Mouse (Mus musculus) intestine, embryonic 15.5 days (tissue): ENCODE measurements around the gene Il27ra. TPM values are rescaled to one million over a fixed set of nuclear protein-coding genes. Genes with fewer than 3 reads are reported as not detected.
A peak's percentile ranks its signal among the peaks of the same experiment; 100 is the strongest.

Experiments used
- ATAC-seq: fragments of 200-750 bp; cut with Nextera tagmentation; 2 replicates; pipeline ENCODE4 v1.8.0; 2017; ENCODE audit warnings: moderate TSS enrichment, moderate library complexity
- H3K27ac ChIP-seq: fragments of 300-500 bp; sonication (generic); 2 replicates; pipeline ENCODE4 v1.5.1; 2015; ENCODE audit warnings: mild to moderate bottlenecking, inconsistent platforms
- H3K27me3 ChIP-seq: fragments of 300-500 bp; sonication (generic); replicated peaks from 2 replicates; pipeline ENCODE4 v1.6.1; 2015; ENCODE audit warnings: inconsistent platforms
- H3K36me3 ChIP-seq: fragments of 300-500 bp; sonication (generic); 2 replicates; pipeline ENCODE4 v1.6.1; 2015; ENCODE audit warnings: inconsistent platforms
- H3K4me1 ChIP-seq: fragments of 300-500 bp; sonication (generic); replicated peaks from 2 replicates; pipeline ENCODE4 v1.6.1; 2015; ENCODE audit warnings: inconsistent platforms
- H3K4me2 ChIP-seq: fragments of 300-500 bp; sonication (generic); replicated peaks from 2 replicates; pipeline ENCODE4 v1.6.1; 2015; ENCODE audit warnings: mild to moderate bottlenecking, inconsistent platforms
- H3K4me3 ChIP-seq: fragments of 300-500 bp; sonication (generic); replicated peaks from 2 replicates; pipeline ENCODE4 v1.5.1; 2015; ENCODE audit warnings: inconsistent platforms
- H3K9ac ChIP-seq: fragments of 300-500 bp; sonication (generic); 2 replicates; pipeline ENCODE4 v1.6.1; 2015; ENCODE audit warnings: inconsistent platforms
- H3K9me3 ChIP-seq: fragments of 300-500 bp; sonication (generic); 2 replicates; pipeline ENCODE4 v1.6.1; 2016; ENCODE audit warnings: inconsistent platforms
- WGBS: fragments of 180-500 bp; shearing (Covaris S2); methylation state at CpG from one replicate; pipeline ENCODE4 v1.1.7; 2015; 5-methylcytosine and 5-hydroxymethylcytosine counted together
- polyA plus RNA-seq: library from polyadenylated mRNA; unstranded; fragments of >200 nt; fragmentation: Nextera tagmentation; extraction: Ambion mirVana; gene quantifications from 2 replicates; pipeline ENCODE4 v1.2.1, GENCODE M21; 2015

Gene Il27ra
- polyA plus RNA-seq, 1 experiment from 2014 or later = 1.3 TPM

GRCm38 (mm10) chr8:84032777-84033176 lies 9.6 kb downstream of the Il27ra start:
- WGBS = 75% methylated on average over 4 of the region's 4 CpGs
- Histone ChIP-seq H3K4me1 (no peaks in the 10 kb centered on the region), H3K4me3 (no peak overlapping the region), H3K9me3 (no peaks in the 10 kb centered on the region), H3K4me2 (no peak overlapping the region), H3K27me3 (0 out of 2 replicates have a peak, but pooled peaks cover 2% of the 10 kb centered on the region), H3K9ac (no peak overlapping the region), H3K36me3 (no peaks in the 10 kb centered on the region), H3K27ac (no peak overlapping the region)
- no peak for ATAC-seq

DNA sequence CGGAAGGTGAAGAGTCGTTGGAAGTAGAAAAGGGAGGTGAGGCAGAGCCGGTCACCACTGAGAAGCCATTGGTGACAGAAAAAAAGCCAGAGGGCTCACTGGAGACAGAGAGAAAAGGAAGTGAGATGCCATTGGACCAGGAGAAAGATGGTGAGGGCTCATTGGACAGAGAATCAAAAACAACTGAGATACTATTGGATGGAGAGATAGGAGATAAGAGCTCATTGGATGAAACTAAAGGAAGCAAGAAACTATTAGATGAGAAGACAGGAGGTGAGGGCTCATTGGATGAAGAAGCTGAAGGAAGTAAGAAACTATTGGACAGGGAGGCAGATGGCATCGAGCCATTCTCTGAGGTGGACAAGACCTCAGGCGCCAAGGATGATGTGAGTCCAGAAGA lies 13.1 kb downstream of the Il27ra start:
- Histone ChIP-seq H3K36me3 (no peaks in the 10 kb centered on the region), H3K9ac (no peak overlapping the region), H3K4me1 (peaks cover 16% of the 10 kb centered on the region; the same call in 1 of the 2 replicates), H3K27me3 (peaks cover 5% of the 10 kb centered on the region; the same call in 1 of the 2 replicates), H3K27ac (no peak overlapping the region), H3K4me3 (no peak overlapping the region), H3K9me3 (no peaks in the 10 kb centered on the region), H3K4me2 (no peak overlapping the region)
- no peak for ATAC-seq
- WGBS = 84% methylated on average over 5 of the region's 5 CpGs

DNA sequence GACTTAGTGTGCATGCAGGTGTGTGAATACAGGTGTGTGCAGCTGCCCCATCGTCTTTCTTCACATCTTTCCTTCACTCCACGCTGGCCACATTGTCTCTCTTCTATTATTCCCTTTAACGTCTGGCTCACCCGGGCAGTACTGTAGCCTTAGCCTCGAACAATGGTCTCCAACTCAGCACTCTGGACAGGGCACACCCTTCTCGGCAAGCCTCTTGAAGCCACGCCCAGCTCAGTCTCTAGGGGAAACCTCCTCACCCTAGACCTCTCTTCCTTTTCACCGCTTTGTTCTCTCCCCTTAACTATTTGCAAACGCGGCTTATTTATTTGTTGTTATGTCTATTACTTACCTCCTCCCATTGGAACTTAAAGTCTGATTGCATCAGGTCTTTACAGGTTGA lies 14.9 kb downstream of the Il27ra start:
- H3K27ac ChIP-seq = no peak overlapping the region
- H3K4me3 ChIP-seq = no peak overlapping the region
- ATAC-seq = no peak
- H3K4me2 ChIP-seq = no peak overlapping the region
- WGBS = 21% methylated on average over 10 of the region's 10 CpGs
- peaks cover 5% of the 10 kb centered on the region; the same call in 1 of the 2 replicates for H3K27me3 ChIP-seq
- no peak overlapping the region for H3K9ac ChIP-seq
- no peaks in the 10 kb centered on the region for H3K36me3 ChIP-seq
- no peaks in the 10 kb centered on the region for H3K9me3 ChIP-seq
- peaks cover 32% of the 10 kb centered on the region for H3K4me1 ChIP-seq

DNA sequence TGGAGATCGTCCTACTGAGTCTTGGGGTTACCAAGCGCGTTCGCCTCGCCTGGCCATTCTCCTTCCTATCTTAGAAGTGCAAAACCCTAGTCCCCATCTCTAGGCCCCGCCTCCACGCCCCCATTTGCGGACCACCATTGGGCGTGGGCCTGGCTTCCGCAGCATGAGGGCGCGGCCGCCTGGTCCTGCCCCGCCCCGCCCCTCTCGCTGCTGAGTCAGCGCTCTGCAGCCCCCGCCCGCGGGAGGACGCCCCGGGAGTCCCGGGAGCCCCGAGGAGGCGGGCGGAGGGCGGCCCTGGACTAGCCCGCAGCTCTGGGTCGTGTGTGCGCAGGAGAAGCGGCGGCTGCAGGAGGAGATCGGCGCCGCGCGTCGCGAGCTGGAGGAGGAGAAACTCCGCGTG lies 16.5 kb downstream of the Il27ra start:
- Histone ChIP-seq H3K27ac (no peak overlapping the region), H3K27me3 (peaks cover 7% of the 10 kb centered on the region; the same call in 1 of the 2 replicates), H3K4me1 (peaks cover 41% of the 10 kb centered on the region), H3K36me3 (no peaks in the 10 kb centered on the region), H3K4me3 (peak overlapping the region; percentile 43), H3K4me2 (peak overlapping the region; percentile 89), H3K9me3 (no peaks in the 10 kb centered on the region), H3K9ac (peak overlapping the region; percentile 41)
- 6% methylated on average over 41 of the region's 41 CpGs for WGBS
- peak; percentile 44 for ATAC-seq

DNA sequence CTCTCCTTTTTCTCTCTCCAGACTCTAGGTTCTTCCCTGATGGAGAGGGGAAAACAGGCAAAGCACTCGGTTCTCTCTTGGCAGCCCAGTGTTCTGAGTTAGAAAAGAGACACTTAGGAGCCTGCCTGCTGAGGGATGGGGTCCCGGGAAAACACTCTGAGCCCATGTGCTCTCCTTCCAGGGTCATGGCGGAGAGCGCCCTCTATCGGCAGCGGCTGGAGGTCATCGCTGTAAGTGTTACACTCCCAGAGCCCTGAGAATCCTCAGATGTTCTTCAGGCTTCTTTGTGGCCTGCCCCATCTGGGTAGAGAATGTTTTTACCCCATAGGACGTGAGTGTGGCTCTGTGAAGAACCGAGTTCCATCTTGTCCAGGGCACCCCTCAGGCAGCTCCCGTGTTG lies 18.2 kb downstream of the Il27ra start:
- Histone ChIP-seq H3K27me3 (peaks cover 8% of the 10 kb centered on the region; the same call in 1 of the 2 replicates), H3K36me3 (no peaks in the 10 kb centered on the region), H3K9ac (no peak overlapping the region), H3K9me3 (no peaks in the 10 kb centered on the region), H3K4me2 (peak overlapping the region; percentile 56), H3K4me1 (peaks cover 47% of the 10 kb centered on the region), H3K27ac (0 out of 2 replicates have a peak overlapping the region, but pooled peaks have one; percentile 17), H3K4me3 (no peak overlapping the region)
- ATAC-seq = no peak
- WGBS = 15% methylated on average over 10 of the region's 10 CpGs

GRCm38 (mm10) chr8:84023631-84024030 lies 18.8 kb downstream of the Il27ra start:
- Histone ChIP-seq H3K27ac (0 out of 2 replicates have a peak overlapping the region, but pooled peaks have one; percentile 17), H3K4me2 (peak overlapping the region; percentile 56), H3K36me3 (no peaks in the 10 kb centered on the region), H3K4me1 (peaks cover 47% of the 10 kb centered on the region), H3K9me3 (no peaks in the 10 kb centered on the region), H3K27me3 (peaks cover 8% of the 10 kb centered on the region; the same call in 1 of the 2 replicates), H3K4me3 (no peak overlapping the region), H3K9ac (no peak overlapping the region)
- 46% methylated on average over 1 of the region's 1 CpGs for WGBS
- ATAC-seq = peak; percentile 24; the same call in 1 of the 2 replicates

DNA sequence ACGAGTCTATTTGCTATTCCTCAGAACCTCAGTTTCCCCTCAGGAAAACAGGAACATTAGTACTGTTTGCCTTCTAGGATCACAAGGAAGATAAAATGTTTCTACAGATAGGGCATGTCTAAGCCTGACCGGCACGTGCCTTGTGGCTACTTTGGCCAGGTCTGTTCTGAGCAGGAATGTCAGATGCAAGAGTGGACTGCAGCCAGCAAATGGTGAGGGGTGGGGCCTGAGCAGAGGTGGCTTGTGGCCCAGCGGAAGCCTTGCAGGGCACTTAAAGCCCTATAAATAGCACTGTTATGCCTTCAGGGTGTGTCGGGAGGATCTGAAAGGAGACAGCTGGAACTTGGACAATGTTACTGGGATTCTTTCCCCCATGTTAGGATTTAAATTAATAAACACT lies 19.3 kb downstream of the Il27ra start:
- Histone ChIP-seq H3K9ac (no peak overlapping the region), H3K27ac (peak overlapping the region; percentile 46; the same call in 1 of the 2 replicates), H3K9me3 (no peaks in the 10 kb centered on the region), H3K27me3 (peaks cover 8% of the 10 kb centered on the region; the same call in 1 of the 2 replicates), H3K4me1 (peaks cover 47% of the 10 kb centered on the region), H3K4me2 (peak overlapping the region; percentile 56), H3K4me3 (no peak overlapping the region), H3K36me3 (no peaks in the 10 kb centered on the region)
- peak; percentile 34 for ATAC-seq
- WGBS = 6% methylated on average over 5 of the region's 5 CpGs

DNA sequence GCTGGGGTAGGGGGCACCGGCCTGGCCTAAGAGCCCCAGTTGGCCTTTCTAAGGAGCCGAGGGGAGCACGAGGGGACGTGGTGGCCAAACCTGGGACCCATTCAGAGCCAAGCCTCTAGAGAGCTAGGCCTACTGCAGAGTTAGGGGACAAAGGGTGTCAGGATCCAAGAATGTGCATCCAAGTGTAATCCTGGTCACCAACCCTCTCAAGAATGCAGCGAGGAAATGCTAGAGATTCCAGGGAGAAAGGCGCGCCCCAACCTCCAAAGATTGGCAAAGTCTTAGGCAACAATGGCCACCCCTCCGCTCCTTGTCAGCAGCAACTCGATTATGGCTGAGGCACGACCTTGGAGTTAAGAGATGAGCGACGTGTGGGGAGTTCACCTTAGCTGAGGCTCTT lies 20.8 kb downstream of the Il27ra start:
- H3K9me3 ChIP-seq = no peaks in the 10 kb centered on the region
- peak overlapping the region; percentile 56 for H3K4me2 ChIP-seq
- peak overlapping the region; percentile 42 for H3K27ac ChIP-seq
- H3K4me1 ChIP-seq = peaks cover 42% of the 10 kb centered on the region
- 0 out of 2 replicates have a peak, but pooled peaks cover 5% of the 10 kb centered on the region for H3K27me3 ChIP-seq
- no peaks in the 10 kb centered on the region for H3K36me3 ChIP-seq
- WGBS = 35% methylated on average over 12 of the region's 12 CpGs
- no peak overlapping the region for H3K9ac ChIP-seq
- peak; percentile 13; the same call in 1 of the 2 replicates for ATAC-seq
- peak overlapping the region; percentile 27 for H3K4me3 ChIP-seq

DNA sequence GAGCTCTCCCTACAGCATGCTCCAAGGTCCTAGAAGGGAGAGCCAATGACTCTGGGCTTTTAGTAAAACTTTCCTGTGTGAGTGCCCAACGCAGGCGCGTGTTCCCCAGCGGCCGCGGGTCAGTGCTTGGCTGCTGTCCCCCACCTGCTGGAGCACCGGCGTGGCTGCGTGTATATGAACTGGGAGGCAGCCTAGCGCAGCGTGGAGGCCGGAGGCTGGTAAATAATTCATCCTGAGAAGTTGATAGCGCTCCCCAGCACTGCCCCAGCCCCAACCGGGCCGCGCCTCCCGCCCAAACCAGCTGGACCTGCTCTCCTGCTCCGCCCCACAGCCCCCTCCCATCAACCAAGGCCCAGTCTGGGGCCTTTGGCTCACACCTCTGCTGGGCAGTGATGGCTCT lies 21.3 kb downstream of the Il27ra start, which contains the start of gene Palm3:
TSS of gene Palm3 (plus strand) at position 376 of the 400 bp plus-strand sequence.
- Histone ChIP-seq H3K4me3 (peak within 1 kb of the TSS; percentile 27), H3K4me1 (peaks cover 37% of the 10 kb centered on the region), H3K9ac (no peak within 1 kb of the TSS), H3K36me3 (no peaks in the 10 kb centered on the region), H3K27me3 (0 out of 2 replicates have a peak, but pooled peaks cover 5% of the 10 kb centered on the region), H3K27ac (peak within 1 kb of the TSS; percentile 42), H3K9me3 (no peaks in the 10 kb centered on the region), H3K4me2 (peak within 1 kb of the TSS; percentile 56)
- ATAC-seq = peak; percentile 74
- WGBS = 6% methylated on average over 18 of the region's 18 CpGs

- H3K36me3 ChIP-seq = no peaks in the 10 kb centered on the region
- H3K9ac ChIP-seq = no peak overlapping the region
- H3K4me3 ChIP-seq = no peak overlapping the region
- no peak overlapping the region for H3K4me2 ChIP-seq
- ATAC-seq = no peak; the same call in 1 of the 2 replicates
- peaks cover 32% of the 10 kb centered on the region for H3K4me1 ChIP-seq
- 71% methylated on average over 9 of the region's 9 CpGs for WGBS
- 0 out of 2 replicates have a peak, but pooled peaks cover 3% of the 10 kb centered on the region for H3K27me3 ChIP-seq
- no peaks in the 10 kb centered on the region for H3K9me3 ChIP-seq
- H3K27ac ChIP-seq = no peak overlapping the region
These were observed 22.7 kb downstream of the Il27ra start for GRCm38 (mm10) chr8:84019738-84020137.

GRCm38 (mm10) chr8:84015833-84016232 lies 26.6 kb downstream of the Il27ra start:
- Histone ChIP-seq H3K36me3 (no peaks in the 10 kb centered on the region), H3K4me1 (peaks cover 24% of the 10 kb centered on the region), H3K27me3 (peaks cover 26% of the 10 kb centered on the region), H3K9ac (no peak overlapping the region), H3K4me3 (no peak overlapping the region), H3K9me3 (no peaks in the 10 kb centered on the region), H3K27ac (no peak overlapping the region), H3K4me2 (no peak overlapping the region)
- no peak for ATAC-seq
- 95% methylated on average over 5 of the region's 5 CpGs for WGBS

GRCm38 (mm10) chr8:84012499-84013165 lies 29.8 kb downstream of the Il27ra start:
- Histone ChIP-seq H3K4me2 (peak overlapping the region; percentile 99), H3K27ac (no peak overlapping the region), H3K36me3 (no peaks in the 10 kb centered on the region), H3K9me3 (no peaks in the 10 kb centered on the region), H3K4me1 (peaks cover 27% of the 10 kb centered on the region), H3K4me3 (peak overlapping the region; percentile 47), H3K9ac (0 out of 2 replicates have a peak overlapping the region, but pooled peaks have one; percentile 13), H3K27me3 (peaks cover 35% of the 10 kb centered on the region)
- WGBS = 15% methylated on average over 35 of the region's 35 CpGs
- peak; percentile 20 for ATAC-seq
